Mouse (Mus musculus): ENCODE data around the gene Luc7l3.

Gene Luc7l3

GRCm38 (mm10) chr11:94321931-94322400, at the start of gene Luc7l3:
Gene Luc7l3, minus strand, starts transcription at chr11:94321988.
- DNase-seq: peak; percentile 95

- no peak for DNase-seq
Observed at GRCm38 (mm10) chr11:94370809-94371208, 49.0 kb upstream of the Luc7l3 start.

GRCm38 (mm10) chr11:94369981-94370380, 48.2 kb upstream of the Luc7l3 start:
- DNase-seq: no peak

- no peak for DNase-seq
Observed at GRCm38 (mm10) chr11:94365340-94365739, 43.6 kb upstream of the Luc7l3 start.

- DNase-seq: no peak
Observed at GRCm38 (mm10) chr11:94363690-94364089, 41.9 kb upstream of the Luc7l3 start.

GRCm38 (mm10) chr11:94362101-94362500, 40.3 kb upstream of the Luc7l3 start:
- no peak for DNase-seq

- no peak for DNase-seq
Observed at GRCm38 (mm10) chr11:94361166-94361870, 39.5 kb upstream of the Luc7l3 start.

GRCm38 (mm10) chr11:94359168-94359567, 37.4 kb upstream of the Luc7l3 start:
- DNase-seq: no peak

- DNase-seq: no peak
Observed at GRCm38 (mm10) chr11:94355521-94356217, 33.9 kb upstream of the Luc7l3 start.

GRCm38 (mm10) chr11:94351094-94351493, 29.3 kb upstream of the Luc7l3 start:
- no peak for DNase-seq

- no peak for DNase-seq
Observed at GRCm38 (mm10) chr11:94350337-94350736, 28.5 kb upstream of the Luc7l3 start.

- no peak for DNase-seq
Observed at GRCm38 (mm10) chr11:94349839-94350238, 28.1 kb upstream of the Luc7l3 start.

- DNase-seq: no peak
Observed at GRCm38 (mm10) chr11:94347063-94347575, 25.3 kb upstream of the Luc7l3 start.

GRCm38 (mm10) chr11:94346611-94347010, 24.8 kb upstream of the Luc7l3 start:
- no peak for DNase-seq

- DNase-seq: no peak
Observed at GRCm38 (mm10) chr11:94345926-94346325, 24.1 kb upstream of the Luc7l3 start.

- no peak for DNase-seq
Observed at GRCm38 (mm10) chr11:94344470-94344869, 22.7 kb upstream of the Luc7l3 start.

GRCm38 (mm10) chr11:94343955-94344358, 22.2 kb upstream of the Luc7l3 start:
- no peak for DNase-seq

GRCm38 (mm10) chr11:94342114-94342905, 20.5 kb upstream of the Luc7l3 start:
- no peak for DNase-seq

- no peak for DNase-seq
Observed at GRCm38 (mm10) chr11:94340948-94341933, 19.5 kb upstream of the Luc7l3 start.

GRCm38 (mm10) chr11:94339732-94340585, 18.2 kb upstream of the Luc7l3 start:
- DNase-seq: peak; percentile 57

GRCm38 (mm10) chr11:94338347-94338746, 16.6 kb upstream of the Luc7l3 start:
- DNase-seq: no peak

Measured in right cerebral cortex, postnatal 14 days (tissue).